Mouse (Mus musculus): ENCODE measurements around the gene Lmo3.

DNA sequence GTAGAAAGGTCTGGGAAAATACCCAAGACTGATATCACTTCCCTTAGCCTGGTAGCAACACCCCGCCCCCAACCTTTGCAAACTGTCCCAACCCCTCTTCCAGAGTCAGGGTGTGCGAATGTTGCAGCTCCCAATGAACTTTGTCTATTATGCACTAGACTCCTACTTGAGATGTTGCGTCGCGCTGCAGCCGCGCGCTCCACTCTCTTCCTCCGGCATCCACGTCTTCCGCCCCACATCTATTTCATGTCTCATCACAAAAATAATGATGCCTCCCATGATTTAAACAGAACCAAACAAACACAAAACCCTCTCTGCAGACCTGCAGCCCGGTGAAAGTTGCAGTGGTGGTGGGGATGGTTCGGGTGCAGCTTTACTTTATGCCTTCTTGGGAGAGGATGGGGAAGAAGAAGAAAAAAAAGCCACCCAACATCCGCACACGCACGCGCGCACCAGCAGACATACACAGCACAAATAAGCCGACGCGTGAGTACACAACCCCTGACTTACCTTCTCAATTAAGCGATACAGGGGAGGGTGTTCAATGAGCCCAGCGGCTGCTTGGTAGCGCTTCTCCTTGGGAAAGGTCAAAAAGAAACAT, 159.7 kb downstream of the Lmo3 start:
- TF ChIP-seq CTCF (IDR thresholded peaks at IDR 0.05; ENCODE audit: control insufficient read depth, insufficient read depth, insufficient replicate concordance, low read depth, low read length) (no peak), POLR2A (IDR thresholded peaks at IDR 0.05; ENCODE audit: control insufficient read depth, low read depth, low read length) (no peak)

Measured in testis, adult 2 months (tissue).